Mouse (Mus musculus) hindbrain, embryonic 12.5 days (tissue): Measurements from ENCODE around the gene Tnfrsf25. TPM values are rescaled to one million over a fixed set of nuclear protein-coding genes. Genes with fewer than 3 reads are reported as not detected.
A peak's percentile ranks its signal among the peaks of the same experiment; 100 is the strongest.

ENCODE experiments used
- ATAC-seq: fragments of 200-750 bp; cut with Nextera tagmentation; 2 replicates; pipeline ENCODE4 v1.8.0; 2017; ENCODE audit warnings: moderate TSS enrichment; ENCODE audit not compliant: low FRiP score
- H3K27ac ChIP-seq: fragments of 300-500 bp; sonication (generic); 2 replicates; pipeline ENCODE4 v1.5.1; 2016; ENCODE audit warnings: mild to moderate bottlenecking
- H3K27me3 ChIP-seq: fragments of 300-500 bp; sonication (generic); 2 replicates; pipeline ENCODE4 v1.6.1; 2016; ENCODE audit warnings: mild to moderate bottlenecking
- H3K36me3 ChIP-seq: fragments of 300-500 bp; sonication (generic); 2 replicates; pipeline ENCODE4 v1.6.1; 2016; ENCODE audit warnings: mild to moderate bottlenecking
- H3K4me1 ChIP-seq: fragments of 300-500 bp; sonication (generic); 2 replicates; pipeline ENCODE4 v1.6.1; 2016
- H3K4me2 ChIP-seq: fragments of 300-500 bp; sonication (generic); replicated peaks from 2 replicates; pipeline ENCODE4 v1.6.1; 2016; ENCODE audit warnings: mild to moderate bottlenecking
- H3K4me3 ChIP-seq: fragments of 300-500 bp; sonication (generic); 2 replicates; pipeline ENCODE4 v1.5.1; 2016; ENCODE audit warnings: mild to moderate bottlenecking
- H3K9ac ChIP-seq: fragments of 300-500 bp; sonication (generic); 2 replicates; pipeline ENCODE4 v1.6.1; 2016; ENCODE audit warnings: mild to moderate bottlenecking, moderate library complexity
- H3K9me3 ChIP-seq: fragments of 300-500 bp; sonication (generic); replicated peaks from 2 replicates; pipeline ENCODE4 v1.6.1; 2016; ENCODE audit warnings: mild to moderate bottlenecking
- WGBS: fragments of 180-500 bp; shearing (Covaris S2); methylation state at CpG from one replicate; pipeline ENCODE4 v1.1.7; 2016; 5-methylcytosine and 5-hydroxymethylcytosine counted together
- polyA plus RNA-seq: library from polyadenylated mRNA; unstranded; fragments of >200 nt; fragmentation: Nextera tagmentation; extraction: Ambion mirVana; gene quantifications from 2 replicates; pipeline ENCODE4 v1.2.1, GENCODE M21; 2016

Gene Tnfrsf25
- polyA plus RNA-seq, 1 experiment from 2014 or later = 0.74 TPM

- no peaks in the 10 kb centered on the region for H3K36me3 ChIP-seq
- no peak overlapping the region for H3K27ac ChIP-seq
- no peak overlapping the region for H3K4me3 ChIP-seq
- no peaks in the 10 kb centered on the region for H3K9me3 ChIP-seq
- H3K4me2 ChIP-seq = no peak overlapping the region; the same call in 1 of the 2 replicates
- H3K9ac ChIP-seq = no peak overlapping the region
- 0 out of 2 replicates have a peak, but pooled peaks have one; percentile 18 for ATAC-seq
- 17% methylated on average over 27 of the region's 27 CpGs for WGBS
- H3K27me3 ChIP-seq = no peaks in the 10 kb centered on the region; the same call in 1 of the 2 replicates
- H3K4me1 ChIP-seq = peaks cover 38% of the 10 kb centered on the region
Measured at GRCm38 (mm10) chr4:152095937-152096910, 19.5 kb upstream of the Tnfrsf25 start.

- Histone ChIP-seq H3K4me2 (no peak overlapping the region; the same call in 1 of the 2 replicates), H3K36me3 (0 out of 2 replicates have a peak, but pooled peaks cover 3% of the 10 kb centered on the region), H3K4me1 (peaks cover 40% of the 10 kb centered on the region), H3K9me3 (no peaks in the 10 kb centered on the region), H3K27me3 (no peaks in the 10 kb centered on the region; the same call in 1 of the 2 replicates), H3K27ac (no peak overlapping the region), H3K9ac (no peak overlapping the region), H3K4me3 (no peak overlapping the region)
- WGBS = 30% methylated on average over 6 of the region's 6 CpGs
- 0 out of 2 replicates have a peak, but pooled peaks have one; percentile 18 for ATAC-seq
Measured at GRCm38 (mm10) chr4:152096927-152097326, 18.8 kb upstream of the Tnfrsf25 start.

GRCm38 (mm10) chr4:152097911-152098799, 17.6 kb upstream of the Tnfrsf25 start:
- Histone ChIP-seq H3K27me3 (no peaks in the 10 kb centered on the region; the same call in 1 of the 2 replicates), H3K4me1 (peaks cover 31% of the 10 kb centered on the region), H3K4me3 (no peak overlapping the region), H3K36me3 (0 out of 2 replicates have a peak, but pooled peaks cover 9% of the 10 kb centered on the region), H3K4me2 (no peak overlapping the region), H3K9me3 (no peaks in the 10 kb centered on the region), H3K27ac (no peak overlapping the region), H3K9ac (no peak overlapping the region)
- no peak for ATAC-seq
- 19% methylated on average over 11 of the region's 11 CpGs for WGBS

- no peaks in the 10 kb centered on the region; the same call in 1 of the 2 replicates for H3K27me3 ChIP-seq
- WGBS = 78% methylated on average over 11 of the region's 11 CpGs
- no peak overlapping the region for H3K27ac ChIP-seq
- no peak overlapping the region for H3K4me3 ChIP-seq
- no peak for ATAC-seq
- no peaks in the 10 kb centered on the region for H3K9me3 ChIP-seq
- no peak overlapping the region for H3K4me2 ChIP-seq
- no peak overlapping the region for H3K9ac ChIP-seq
- peaks cover 31% of the 10 kb centered on the region for H3K4me1 ChIP-seq
- H3K36me3 ChIP-seq = peaks cover 22% of the 10 kb centered on the region
Measured at GRCm38 (mm10) chr4:152100541-152100940, 15.2 kb upstream of the Tnfrsf25 start.

GRCm38 (mm10) chr4:152101081-152101653, 14.6 kb upstream of the Tnfrsf25 start:
- H3K9ac ChIP-seq = no peak overlapping the region

GRCm38 (mm10) chr4:152101921-152102320, 13.8 kb upstream of the Tnfrsf25 start:
- no peaks in the 10 kb centered on the region for H3K9me3 ChIP-seq
- peaks cover 5% of the 10 kb centered on the region; the same call in 1 of the 2 replicates for H3K27me3 ChIP-seq
- H3K9ac ChIP-seq = no peak overlapping the region
- H3K4me1 ChIP-seq = peaks cover 22% of the 10 kb centered on the region
- no peak for ATAC-seq
- no peak overlapping the region for H3K4me2 ChIP-seq
- peaks cover 22% of the 10 kb centered on the region for H3K36me3 ChIP-seq
- 94% methylated on average over 16 of the region's 16 CpGs for WGBS
- H3K27ac ChIP-seq = no peak overlapping the region
- H3K4me3 ChIP-seq = no peak overlapping the region

More at GRCm38 (mm10) chr4:152101081-152101653, 14.6 kb upstream of the Tnfrsf25 start:
- Histone ChIP-seq H3K9me3 (no peaks in the 10 kb centered on the region), H3K27me3 (peaks cover 1% of the 10 kb centered on the region; the same call in 1 of the 2 replicates), H3K27ac (no peak overlapping the region), H3K4me3 (no peak overlapping the region), H3K4me1 (peaks cover 29% of the 10 kb centered on the region), H3K36me3 (peaks cover 22% of the 10 kb centered on the region), H3K4me2 (no peak overlapping the region)
- 76% methylated on average over 7 of the region's 7 CpGs for WGBS
- no peak for ATAC-seq

- peaks cover 22% of the 10 kb centered on the region for H3K36me3 ChIP-seq
- H3K9ac ChIP-seq = no peak overlapping the region
- ATAC-seq = no peak
- H3K27me3 ChIP-seq = peaks cover 6% of the 10 kb centered on the region; the same call in 1 of the 2 replicates
- H3K27ac ChIP-seq = no peak overlapping the region
- H3K4me1 ChIP-seq = peaks cover 20% of the 10 kb centered on the region
- no peak overlapping the region for H3K4me3 ChIP-seq
- 39% methylated on average over 7 of the region's 7 CpGs for WGBS
- H3K9me3 ChIP-seq = no peaks in the 10 kb centered on the region
- no peak overlapping the region for H3K4me2 ChIP-seq
Measured at GRCm38 (mm10) chr4:152103025-152103424, 12.7 kb upstream of the Tnfrsf25 start.

GRCm38 (mm10) chr4:152106746-152107145, 9.0 kb upstream of the Tnfrsf25 start:
- Histone ChIP-seq H3K27ac (no peak overlapping the region), H3K4me2 (no peak overlapping the region), H3K36me3 (peaks cover 19% of the 10 kb centered on the region), H3K4me1 (peaks cover 19% of the 10 kb centered on the region), H3K9ac (no peak overlapping the region), H3K4me3 (no peak overlapping the region), H3K9me3 (no peaks in the 10 kb centered on the region), H3K27me3 (peaks cover 6% of the 10 kb centered on the region; the same call in 1 of the 2 replicates)
- 64% methylated on average over 9 of the region's 9 CpGs for WGBS
- ATAC-seq = no peak

- Histone ChIP-seq H3K4me3 (peak overlapping the region; percentile 31), H3K9me3 (no peaks in the 10 kb centered on the region), H3K4me2 (peak overlapping the region; percentile 70), H3K9ac (peak overlapping the region; percentile 42), H3K27me3 (peaks cover 6% of the 10 kb centered on the region; the same call in 1 of the 2 replicates), H3K27ac (peak overlapping the region; percentile 60; the same call in 1 of the 2 replicates), H3K36me3 (peaks cover 23% of the 10 kb centered on the region), H3K4me1 (peaks cover 19% of the 10 kb centered on the region)
- ATAC-seq = peak; percentile 53
- 7% methylated on average over 24 of the region's 24 CpGs for WGBS
Measured at GRCm38 (mm10) chr4:152107493-152107892, 8.2 kb upstream of the Tnfrsf25 start.

- ATAC-seq = peak; percentile 95
- peaks cover 19% of the 10 kb centered on the region for H3K36me3 ChIP-seq
- H3K27ac ChIP-seq = peak overlapping the region; percentile 60; the same call in 1 of the 2 replicates
- WGBS = 8% methylated on average over 30 of the region's 30 CpGs
- peak overlapping the region; percentile 42; the same call in 1 of the 2 replicates for H3K9ac ChIP-seq
- peaks cover 6% of the 10 kb centered on the region; the same call in 1 of the 2 replicates for H3K27me3 ChIP-seq
- no peaks in the 10 kb centered on the region for H3K9me3 ChIP-seq
- peak overlapping the region; percentile 70 for H3K4me2 ChIP-seq
- peaks cover 19% of the 10 kb centered on the region for H3K4me1 ChIP-seq
- H3K4me3 ChIP-seq = peak overlapping the region; percentile 31
Measured at GRCm38 (mm10) chr4:152107971-152108509, 7.7 kb upstream of the Tnfrsf25 start.

GRCm38 (mm10) chr4:152108673-152109072, 7.1 kb upstream of the Tnfrsf25 start:
- H3K9me3 ChIP-seq = no peaks in the 10 kb centered on the region
- H3K27me3 ChIP-seq = peaks cover 6% of the 10 kb centered on the region; the same call in 1 of the 2 replicates
- H3K4me1 ChIP-seq = peaks cover 19% of the 10 kb centered on the region
- WGBS = 82% methylated on average over 5 of the region's 5 CpGs
- no peak overlapping the region for H3K4me3 ChIP-seq
- H3K9ac ChIP-seq = no peak overlapping the region
- peak overlapping the region; percentile 50; the same call in 1 of the 2 replicates for H3K27ac ChIP-seq
- peaks cover 17% of the 10 kb centered on the region for H3K36me3 ChIP-seq
- no peak for ATAC-seq
- peak overlapping the region; percentile 70 for H3K4me2 ChIP-seq
